Mouse (Mus musculus): ENCODE results near the gene Rgsl1. TPM values are rescaled to one million over a fixed set of nuclear protein-coding genes. Genes with fewer than 3 reads are reported as not detected.
A peak's percentile ranks its signal among the peaks of the same experiment; 100 is the strongest.

Gene Rgsl1
- polyA plus RNA-seq, 1 experiment from 2014 or later: 0.08 TPM

DNA sequence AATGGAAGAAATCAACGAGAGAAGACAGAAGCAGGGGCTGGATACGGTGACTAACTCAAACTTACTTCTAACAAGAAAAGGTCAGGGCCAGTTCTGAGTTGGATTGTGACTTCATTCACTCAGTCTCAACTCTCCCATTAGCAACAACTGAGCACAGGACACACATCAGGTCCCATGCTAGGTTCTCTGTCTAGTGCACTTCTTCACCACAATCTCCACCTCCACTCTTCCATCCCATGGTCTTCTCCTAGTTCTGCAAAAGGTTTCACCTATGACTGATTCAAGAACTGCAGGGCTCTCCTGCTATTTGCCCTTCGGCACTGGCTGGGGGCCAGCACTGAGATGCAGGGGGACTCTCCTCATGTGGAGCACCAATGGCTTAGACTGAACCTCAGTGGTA, 49.7 kb downstream of the Rgsl1 start:
- Histone ChIP-seq H3K9me3 (ENCODE audit: control insufficient read depth, low read length) (no peaks in the 10 kb centered on the region), H3K4me1 (replicated peaks; ENCODE audit: control insufficient read depth, insufficient read depth, low read length) (no peaks in the 10 kb centered on the region), H3K4me3 (ENCODE audit: low read depth, low read length) (no peak overlapping the region), H3K36me3 (ENCODE audit: control insufficient read depth, insufficient read depth, low read length) (no peaks in the 10 kb centered on the region), H3K9ac (ENCODE audit: low read length) (no peak overlapping the region), H3K4me2 (ENCODE audit: low read length) (no peak overlapping the region), H3K27me3 (replicated peaks; ENCODE audit: control insufficient read depth, insufficient read depth, low read length) (no peaks in the 10 kb centered on the region), H3K27ac (ENCODE audit: low read depth) (no peak overlapping the region)
- DNase-seq (ENCODE audit: low spot score) (no peak), ATAC-seq (replicated peaks; ENCODE audit: low FRiP score, low TSS enrichment, low read depth) (no peak)
- WGBS: 76% methylated on average over 3 of the region's 3 CpGs

DNA sequence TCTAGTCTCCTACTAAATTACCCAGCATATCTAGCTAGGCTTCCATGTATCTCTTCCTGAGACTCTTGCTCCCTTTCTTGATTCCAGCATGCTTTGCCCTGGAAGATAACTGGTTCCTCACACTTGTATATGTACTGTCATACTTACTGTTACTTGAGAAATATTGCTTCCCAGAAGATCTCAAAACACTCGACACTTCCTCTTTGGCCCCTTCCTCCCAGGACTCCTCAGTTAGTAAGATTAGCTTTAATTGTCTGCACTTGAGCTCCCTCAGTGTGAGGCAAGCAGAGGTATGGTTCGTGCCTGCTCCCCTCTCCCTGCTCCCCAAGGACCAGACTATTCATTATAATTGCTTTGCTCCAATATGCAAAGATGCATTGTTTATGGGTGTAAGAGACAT, 53.2 kb downstream of the Rgsl1 start:
- no peak overlapping the region for H3K27ac ChIP-seq (ENCODE audit: low read depth)
- no peaks in the 10 kb centered on the region for H3K27me3 ChIP-seq (replicated peaks; ENCODE audit: control insufficient read depth, insufficient read depth, low read length)
- WGBS: 69% methylated on average over 2 of the region's 2 CpGs
- H3K4me2 ChIP-seq (ENCODE audit: low read length): no peak overlapping the region
- no peak for DNase-seq (ENCODE audit: low spot score)
- no peak overlapping the region for H3K4me3 ChIP-seq (ENCODE audit: low read depth, low read length)
- no peaks in the 10 kb centered on the region for H3K4me1 ChIP-seq (replicated peaks; ENCODE audit: control insufficient read depth, insufficient read depth, low read length)
- no peaks in the 10 kb centered on the region for H3K36me3 ChIP-seq (ENCODE audit: control insufficient read depth, insufficient read depth, low read length)
- no peaks in the 10 kb centered on the region for H3K9me3 ChIP-seq (ENCODE audit: control insufficient read depth, low read length)
- ATAC-seq (replicated peaks; ENCODE audit: low FRiP score, low TSS enrichment, low read depth): no peak
- no peak overlapping the region for H3K9ac ChIP-seq (ENCODE audit: low read length)

DNA sequence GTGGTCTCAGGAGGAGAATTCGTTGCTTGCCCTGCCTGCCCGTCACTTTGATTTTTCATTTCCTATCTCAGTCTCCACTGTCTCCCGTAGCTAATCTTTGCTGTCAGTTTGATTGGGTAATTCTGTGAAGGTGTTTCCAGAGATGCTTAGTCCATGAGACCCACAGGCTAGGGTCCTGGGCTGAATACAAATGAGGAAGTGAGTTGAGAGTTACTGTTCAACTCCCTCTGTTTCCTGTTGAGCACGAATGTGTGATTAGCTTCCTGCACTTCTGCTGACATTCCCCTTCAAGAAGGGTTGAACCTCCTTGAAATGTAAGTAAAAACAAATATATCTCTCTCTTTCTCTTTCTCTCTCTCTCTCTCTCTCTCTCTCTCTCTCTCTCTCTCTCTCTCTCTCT, 58.3 kb downstream of the Rgsl1 start:
- H3K9me3 ChIP-seq (ENCODE audit: control insufficient read depth, low read length): no peaks in the 10 kb centered on the region
- H3K36me3 ChIP-seq (ENCODE audit: control insufficient read depth, insufficient read depth, low read length): no peaks in the 10 kb centered on the region
- DNase-seq (ENCODE audit: low spot score) (no peak), ATAC-seq (replicated peaks; ENCODE audit: low FRiP score, low TSS enrichment, low read depth) (no peak)
- no peaks in the 10 kb centered on the region for H3K4me1 ChIP-seq (replicated peaks; ENCODE audit: control insufficient read depth, insufficient read depth, low read length)
- no peak overlapping the region for H3K9ac ChIP-seq (ENCODE audit: low read length)
- H3K27me3 ChIP-seq (replicated peaks; ENCODE audit: control insufficient read depth, insufficient read depth, low read length): no peaks in the 10 kb centered on the region
- no peak overlapping the region for H3K27ac ChIP-seq (ENCODE audit: low read depth)
- H3K4me2 ChIP-seq (ENCODE audit: low read length): no peak overlapping the region
- no peak overlapping the region for H3K4me3 ChIP-seq (ENCODE audit: low read depth, low read length)
- 63% methylated on average over 4 of the region's 4 CpGs for WGBS

DNA sequence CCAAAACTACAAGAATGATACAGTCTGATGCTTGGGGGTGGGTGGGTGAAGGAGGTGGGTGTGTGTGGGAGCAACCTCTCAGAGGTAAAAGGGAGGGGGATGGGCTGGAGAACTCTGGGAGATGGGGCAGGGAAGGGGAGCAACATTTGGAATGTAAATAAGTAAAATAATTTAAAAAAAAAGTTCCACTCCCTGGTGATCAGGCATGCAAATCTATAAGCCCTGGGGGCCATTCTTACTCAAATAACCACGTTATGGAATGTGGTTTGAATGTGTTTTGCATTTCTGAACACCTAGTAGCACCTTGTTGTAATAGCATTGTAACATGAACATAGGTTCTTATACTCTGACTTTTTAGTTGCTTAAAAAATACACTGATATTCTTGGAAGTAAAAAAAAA, 60.6 kb downstream of the Rgsl1 start:
- no peak for DNase-seq (ENCODE audit: low spot score)
- no peak for ATAC-seq (replicated peaks; ENCODE audit: low FRiP score, low TSS enrichment, low read depth)
- Histone ChIP-seq H3K9me3 (ENCODE audit: control insufficient read depth, low read length) (no peaks in the 10 kb centered on the region), H3K27ac (ENCODE audit: low read depth) (no peak overlapping the region), H3K27me3 (replicated peaks; ENCODE audit: control insufficient read depth, insufficient read depth, low read length) (no peaks in the 10 kb centered on the region), H3K9ac (ENCODE audit: low read length) (no peak overlapping the region), H3K4me1 (replicated peaks; ENCODE audit: control insufficient read depth, insufficient read depth, low read length) (no peaks in the 10 kb centered on the region), H3K4me2 (ENCODE audit: low read length) (no peak overlapping the region), H3K4me3 (ENCODE audit: low read depth, low read length) (no peak overlapping the region), H3K36me3 (ENCODE audit: control insufficient read depth, insufficient read depth, low read length) (no peaks in the 10 kb centered on the region)
- 38% methylated on average over 1 of the region's 1 CpGs for WGBS

DNA sequence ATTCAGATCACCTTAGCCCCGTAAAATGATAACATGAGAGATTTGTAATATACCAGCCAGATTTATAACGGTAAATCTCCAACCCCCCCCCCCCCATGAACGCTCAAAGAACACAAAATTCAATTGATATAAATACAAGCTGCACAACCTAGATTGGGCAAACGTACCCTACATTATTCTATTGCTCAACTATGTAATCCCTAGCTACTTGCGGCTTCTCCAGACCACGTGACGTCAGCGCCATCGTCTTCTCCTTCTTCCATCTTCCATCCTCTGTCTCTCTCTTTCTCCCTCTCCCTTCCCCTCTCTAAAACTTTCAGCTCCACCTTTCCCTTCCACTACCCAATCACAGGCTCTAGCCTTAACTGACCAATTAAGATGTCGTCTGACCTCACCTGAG, 65.7 kb downstream of the Rgsl1 start:
- WGBS: 90% methylated on average over 10 of the region's 10 CpGs
- no peak overlapping the region for H3K4me2 ChIP-seq (ENCODE audit: low read length)
- no peak for ATAC-seq (replicated peaks; ENCODE audit: low FRiP score, low TSS enrichment, low read depth)

DNA sequence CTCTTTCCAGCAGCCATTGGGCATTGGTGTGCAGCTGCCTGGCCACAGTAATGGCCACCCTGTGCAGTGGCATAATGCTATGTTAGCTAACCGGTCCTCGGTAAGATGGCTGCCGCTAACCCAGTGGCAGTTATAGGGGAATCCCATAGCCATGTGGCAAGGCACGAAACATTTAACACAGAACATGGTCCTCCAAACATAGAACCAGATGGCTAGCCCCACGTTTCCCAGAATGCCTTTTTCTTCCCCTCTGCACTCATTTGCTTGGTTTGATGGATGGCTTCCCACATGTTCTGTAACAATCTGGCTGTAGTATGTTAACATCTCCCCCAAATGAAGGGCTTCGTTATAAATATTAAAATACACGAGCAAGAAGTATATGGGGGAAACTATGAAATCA, 67.7 kb downstream of the Rgsl1 start:
- Histone ChIP-seq H3K4me2 (ENCODE audit: low read length) (no peak overlapping the region), H3K9me3 (ENCODE audit: control insufficient read depth, low read length) (no peaks in the 10 kb centered on the region), H3K36me3 (ENCODE audit: control insufficient read depth, insufficient read depth, low read length) (no peaks in the 10 kb centered on the region), H3K4me3 (ENCODE audit: low read depth, low read length) (no peak overlapping the region), H3K9ac (ENCODE audit: low read length) (no peak overlapping the region), H3K27me3 (replicated peaks; ENCODE audit: control insufficient read depth, insufficient read depth, low read length) (no peaks in the 10 kb centered on the region), H3K27ac (ENCODE audit: low read depth) (no peak overlapping the region), H3K4me1 (replicated peaks; ENCODE audit: control insufficient read depth, insufficient read depth, low read length) (peaks cover 4% of the 10 kb centered on the region; the same call in 1 of the 2 replicates)
- DNase-seq (ENCODE audit: low spot score) (no peak), ATAC-seq (replicated peaks; ENCODE audit: low FRiP score, low TSS enrichment, low read depth) (no peak)
- WGBS: 85% methylated on average over 7 of the region's 7 CpGs

More for the DNA sequence above, 65.7 kb downstream of the Rgsl1 start:
- H3K27ac ChIP-seq (ENCODE audit: low read depth): no peak overlapping the region
- no peak for DNase-seq (ENCODE audit: low spot score)
- no peaks in the 10 kb centered on the region for H3K27me3 ChIP-seq (replicated peaks; ENCODE audit: control insufficient read depth, insufficient read depth, low read length)
- no peak overlapping the region for H3K4me3 ChIP-seq (ENCODE audit: low read depth, low read length)
- no peak overlapping the region for H3K9ac ChIP-seq (ENCODE audit: low read length)
- no peaks in the 10 kb centered on the region for H3K36me3 ChIP-seq (ENCODE audit: control insufficient read depth, insufficient read depth, low read length)
- H3K9me3 ChIP-seq (ENCODE audit: control insufficient read depth, low read length): no peaks in the 10 kb centered on the region
- H3K4me1 ChIP-seq (replicated peaks; ENCODE audit: control insufficient read depth, insufficient read depth, low read length): no peaks in the 10 kb centered on the region; the same call in 1 of the 2 replicates

DNA sequence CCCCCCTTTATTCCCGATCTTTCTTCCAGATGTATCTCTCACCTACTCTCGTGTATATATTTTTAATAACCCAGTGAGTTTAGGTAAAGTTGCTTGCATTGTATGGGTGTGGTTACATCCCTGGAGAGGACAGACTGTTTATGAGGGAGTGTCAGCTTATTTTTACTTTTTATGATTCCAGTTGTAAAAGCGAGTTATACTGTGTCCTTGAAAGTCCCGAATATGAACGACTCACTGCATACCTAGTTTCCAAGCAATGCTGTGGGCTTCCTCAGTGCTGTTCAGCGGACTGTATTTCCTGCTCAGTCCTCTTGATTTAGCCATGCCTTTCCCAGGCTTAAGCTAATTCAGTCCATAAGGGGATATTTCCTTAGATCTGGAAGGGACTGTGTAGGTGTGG, 68.8 kb downstream of the Rgsl1 start:
- ATAC-seq (replicated peaks; ENCODE audit: low FRiP score, low TSS enrichment, low read depth): 0 out of 2 replicates have a peak, but pooled peaks have one; percentile 24
- peaks cover 4% of the 10 kb centered on the region; the same call in 1 of the 2 replicates for H3K4me1 ChIP-seq (replicated peaks; ENCODE audit: control insufficient read depth, insufficient read depth, low read length)
- no peak overlapping the region for H3K4me3 ChIP-seq (ENCODE audit: low read depth, low read length)
- no peak overlapping the region for H3K9ac ChIP-seq (ENCODE audit: low read length)
- 58% methylated on average over 6 of the region's 6 CpGs for WGBS
- no peak for DNase-seq (ENCODE audit: low spot score)
- no peaks in the 10 kb centered on the region for H3K9me3 ChIP-seq (ENCODE audit: control insufficient read depth, low read length)
- no peaks in the 10 kb centered on the region for H3K27me3 ChIP-seq (replicated peaks; ENCODE audit: control insufficient read depth, insufficient read depth, low read length)
- H3K36me3 ChIP-seq (ENCODE audit: control insufficient read depth, insufficient read depth, low read length): no peaks in the 10 kb centered on the region
- H3K4me2 ChIP-seq (ENCODE audit: low read length): no peak overlapping the region
- no peak overlapping the region for H3K27ac ChIP-seq (ENCODE audit: low read depth)

DNA sequence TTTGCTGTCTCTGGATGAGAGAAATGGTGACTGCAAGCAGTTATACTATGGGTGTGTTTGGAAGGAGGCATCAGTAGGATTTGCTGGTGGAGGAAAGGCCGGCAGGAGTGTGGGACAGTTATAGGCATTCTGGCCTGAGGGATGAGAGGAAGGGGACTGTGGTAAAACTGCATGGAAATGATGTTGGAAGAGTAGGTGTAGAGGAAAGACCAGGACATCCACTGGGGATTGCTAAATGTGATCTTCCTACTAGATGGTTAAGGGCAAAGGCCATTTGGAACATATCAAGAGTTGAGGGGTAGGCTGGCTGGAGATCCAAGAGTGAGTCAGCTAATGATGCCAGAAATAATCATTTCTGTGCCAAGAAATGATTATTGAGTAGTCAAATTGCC, 73.2 kb downstream of the Rgsl1 start:
- H3K36me3 ChIP-seq (ENCODE audit: control insufficient read depth, insufficient read depth, low read length): no peaks in the 10 kb centered on the region
- 75% methylated on average over 1 of the region's 1 CpGs for WGBS
- no peak overlapping the region for H3K9ac ChIP-seq (ENCODE audit: low read length)
- no peak overlapping the region for H3K4me3 ChIP-seq (ENCODE audit: low read depth, low read length)
- H3K9me3 ChIP-seq (ENCODE audit: control insufficient read depth, low read length): no peaks in the 10 kb centered on the region
- DNase-seq (ENCODE audit: low spot score) (peak; percentile 64), ATAC-seq (replicated peaks; ENCODE audit: low FRiP score, low TSS enrichment, low read depth) (no peak)
- H3K27me3 ChIP-seq (replicated peaks; ENCODE audit: control insufficient read depth, insufficient read depth, low read length): no peaks in the 10 kb centered on the region
- peaks cover 6% of the 10 kb centered on the region; the same call in 1 of the 2 replicates for H3K4me1 ChIP-seq (replicated peaks; ENCODE audit: control insufficient read depth, insufficient read depth, low read length)
- H3K27ac ChIP-seq (ENCODE audit: low read depth): peak overlapping the region; percentile 76
- no peak overlapping the region for H3K4me2 ChIP-seq (ENCODE audit: low read length)

DNA sequence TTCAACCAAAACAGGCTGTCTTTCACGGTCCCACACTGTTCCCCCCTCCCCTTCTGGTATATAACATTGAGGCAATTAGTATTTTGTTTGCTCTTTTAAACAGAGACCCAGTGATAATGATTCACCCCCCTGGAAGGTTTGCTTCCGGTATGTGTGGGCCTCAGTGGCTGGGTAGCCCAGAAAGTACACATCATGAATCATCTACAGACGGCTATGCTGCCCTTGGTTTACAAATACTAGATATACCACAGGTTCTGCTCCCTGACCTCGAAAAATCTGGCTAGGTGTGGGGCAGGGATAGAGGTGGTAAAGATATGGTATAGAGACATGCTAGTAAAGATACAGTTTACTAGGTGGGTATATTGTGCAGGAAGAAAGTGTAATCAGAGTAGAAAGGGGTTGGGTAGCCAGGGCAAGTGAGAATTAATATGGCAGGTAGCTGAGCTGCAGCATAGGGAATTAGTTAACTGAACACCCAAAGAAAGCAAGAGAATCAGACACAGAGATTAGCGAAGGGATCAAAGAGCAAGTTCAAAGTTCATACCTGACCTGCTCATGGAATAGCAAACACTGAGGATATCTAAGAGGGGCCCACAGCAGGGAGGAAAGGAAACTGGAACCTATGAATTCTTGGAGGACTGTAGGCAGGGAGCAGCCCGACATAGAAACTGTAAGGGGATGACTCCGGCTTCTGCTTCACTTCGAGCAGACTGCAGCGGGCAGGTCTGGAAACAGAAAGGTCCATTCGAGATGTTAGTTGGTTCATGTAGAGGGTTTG, 73.8 kb downstream of the Rgsl1 start:
- ATAC-seq (replicated peaks; ENCODE audit: low FRiP score, low TSS enrichment, low read depth): peak; percentile 73
- peak overlapping the region; percentile 76 for H3K27ac ChIP-seq (ENCODE audit: low read depth)
- peaks cover 6% of the 10 kb centered on the region; the same call in 1 of the 2 replicates for H3K4me1 ChIP-seq (replicated peaks; ENCODE audit: control insufficient read depth, insufficient read depth, low read length)
- WGBS: 57% methylated on average over 10 of the region's 10 CpGs
- H3K27me3 ChIP-seq (replicated peaks; ENCODE audit: control insufficient read depth, insufficient read depth, low read length): no peaks in the 10 kb centered on the region
- H3K9ac ChIP-seq (ENCODE audit: low read length): no peak overlapping the region
- no peaks in the 10 kb centered on the region for H3K9me3 ChIP-seq (ENCODE audit: control insufficient read depth, low read length)
- no peak overlapping the region for H3K4me2 ChIP-seq (ENCODE audit: low read length)
- peak; percentile 55 for DNase-seq (ENCODE audit: low spot score)
- H3K4me3 ChIP-seq (ENCODE audit: low read depth, low read length): no peak overlapping the region
- H3K36me3 ChIP-seq (ENCODE audit: control insufficient read depth, insufficient read depth, low read length): no peaks in the 10 kb centered on the region
